Mouse (Mus musculus): ENCODE measurements around the gene Churc1. TPM values are rescaled to one million over a fixed set of nuclear protein-coding genes. Genes with fewer than 3 reads are reported as not detected.

Gene Churc1
- polyA plus RNA-seq, 1 experiment from 2014 or later = 131 TPM

GRCm38 (mm10) chr12:76822002-76822650 lies 56.8 kb downstream of the Churc1 start:
- under 1% methylated on average over 53 of the region's 66 CpGs for WGBS
- Histone ChIP-seq H3K4me1 (replicated peaks; ENCODE audit: insufficient read depth, low read length) (no peaks in the 10 kb centered on the region; the same call in 1 of the 2 replicates), H3K4me3 (replicated peaks; ENCODE audit: low read depth, low read length) (peak overlapping the region; percentile 63), H3K4me2 (ENCODE audit: low read length) (peak overlapping the region; percentile 93), H3K36me3 (ENCODE audit: insufficient read depth, low read length) (no peaks in the 10 kb centered on the region), H3K27me3 (ENCODE audit: insufficient read depth, low read length) (peaks cover 3% of the 10 kb centered on the region; the same call in 1 of the 2 replicates), H3K9ac (ENCODE audit: low read depth, low read length) (peak overlapping the region; percentile 67), H3K27ac (no peak overlapping the region), H3K9me3 (replicated peaks; ENCODE audit: low read length) (no peaks in the 10 kb centered on the region)
- ATAC-seq (replicated peaks; ENCODE audit: low FRiP score, low read depth) = peak; percentile 55
- peak; percentile 42 for DNase-seq (ENCODE audit: low spot score)
- TF ChIP-seq CTCF (IDR thresholded peaks at IDR 0.05; ENCODE audit: low read depth) = no peak

DNA sequence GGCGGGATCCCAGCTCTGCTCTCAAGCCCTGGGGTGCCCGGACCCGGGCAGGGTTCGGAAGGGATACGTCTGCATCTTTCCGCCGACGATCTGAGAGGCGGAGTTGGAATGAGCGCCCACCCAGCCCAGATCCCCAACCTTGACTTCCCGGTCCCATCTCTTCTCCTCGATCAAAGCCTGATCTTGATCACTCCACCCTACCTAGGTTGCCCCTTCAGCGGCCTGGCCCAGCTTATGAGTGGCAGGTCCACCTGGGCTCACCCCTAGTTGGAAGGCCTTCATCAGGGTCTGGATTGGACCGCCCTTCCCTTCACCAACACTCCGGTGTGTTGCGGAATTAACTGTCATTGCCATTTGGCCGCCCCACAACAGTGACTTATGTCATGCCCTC lies 57.3 kb downstream of the Churc1 start, which contains the start of gene Rab15:
Gene Rab15, minus strand, starts transcription at position 258 of the 391 bp plus-strand sequence.
- Histone ChIP-seq H3K4me2 (ENCODE audit: low read length) (peak within 1 kb of the TSS; percentile 93), H3K4me1 (replicated peaks; ENCODE audit: insufficient read depth, low read length) (no peaks in the 10 kb centered on the region; the same call in 1 of the 2 replicates), H3K9me3 (replicated peaks; ENCODE audit: low read length) (no peaks in the 10 kb centered on the region), H3K27ac (no peak within 1 kb of the TSS), H3K4me3 (replicated peaks; ENCODE audit: low read depth, low read length) (peak within 1 kb of the TSS; percentile 63), H3K27me3 (ENCODE audit: insufficient read depth, low read length) (peaks cover 3% of the 10 kb centered on the region; the same call in 1 of the 2 replicates), H3K36me3 (ENCODE audit: insufficient read depth, low read length) (no peaks in the 10 kb centered on the region), H3K9ac (ENCODE audit: low read depth, low read length) (peak within 1 kb of the TSS; percentile 67)
- WGBS = 2% methylated on average over 16 of the region's 17 CpGs
- TF ChIP-seq CTCF (IDR thresholded peaks at IDR 0.05; ENCODE audit: low read depth) = no peak
- ATAC-seq (replicated peaks; ENCODE audit: low FRiP score, low read depth) (peak; percentile 11; the same call in 1 of the 2 replicates), DNase-seq (ENCODE audit: low spot score) (no peak)

GRCm38 (mm10) chr12:76825283-76825682 lies 59.9 kb downstream of the Churc1 start:
- Histone ChIP-seq H3K27ac (no peak overlapping the region), H3K9me3 (replicated peaks; ENCODE audit: low read length) (no peaks in the 10 kb centered on the region), H3K36me3 (ENCODE audit: insufficient read depth, low read length) (no peaks in the 10 kb centered on the region), H3K9ac (ENCODE audit: low read depth, low read length) (no peak overlapping the region), H3K4me2 (ENCODE audit: low read length) (no peak overlapping the region), H3K4me3 (replicated peaks; ENCODE audit: low read depth, low read length) (no peak overlapping the region), H3K27me3 (ENCODE audit: insufficient read depth, low read length) (peaks cover 3% of the 10 kb centered on the region; the same call in 1 of the 2 replicates), H3K4me1 (replicated peaks; ENCODE audit: insufficient read depth, low read length) (no peaks in the 10 kb centered on the region; the same call in 1 of the 2 replicates)
- no peak for TF ChIP-seq CTCF (IDR thresholded peaks at IDR 0.05; ENCODE audit: low read depth)
- 74% methylated on average over 4 of the region's 4 CpGs for WGBS
- ATAC-seq (replicated peaks; ENCODE audit: low FRiP score, low read depth) (no peak), DNase-seq (ENCODE audit: low spot score) (no peak)

- ATAC-seq (replicated peaks; ENCODE audit: low FRiP score, low read depth) (no peak), DNase-seq (ENCODE audit: low spot score) (peak; percentile 83)
- no peaks in the 10 kb centered on the region for H3K27me3 ChIP-seq (ENCODE audit: insufficient read depth, low read length)
- H3K9ac ChIP-seq (ENCODE audit: low read depth, low read length) = no peak overlapping the region
- TF ChIP-seq CTCF (IDR thresholded peaks at IDR 0.05; ENCODE audit: low read depth) = peak; percentile 90
- H3K9me3 ChIP-seq (replicated peaks; ENCODE audit: low read length) = no peaks in the 10 kb centered on the region
- H3K4me1 ChIP-seq (replicated peaks; ENCODE audit: insufficient read depth, low read length) = no peaks in the 10 kb centered on the region
- WGBS = 5% methylated on average over 3 of the region's 3 CpGs
- H3K36me3 ChIP-seq (ENCODE audit: insufficient read depth, low read length) = no peaks in the 10 kb centered on the region
- H3K4me2 ChIP-seq (ENCODE audit: low read length) = no peak overlapping the region
- no peak overlapping the region for H3K27ac ChIP-seq
- no peak overlapping the region for H3K4me3 ChIP-seq (replicated peaks; ENCODE audit: low read depth, low read length)
Measured at GRCm38 (mm10) chr12:76832704-76833103, 67.4 kb downstream of the Churc1 start.

Other genes starting within 250 kb of the Churc1 start
- 14.9 and 17.7 TPM in 2 replicates for gene Plekhg3, start 234.6 kb upstream of the Churc1 start, polyA plus RNA-seq (2015; fragmentation: Nextera tagmentation; extraction: Ambion mirVana)
- gene Sptb, start 55.0 kb upstream of the Churc1 start, polyA plus RNA-seq (2015; fragmentation: Nextera tagmentation; extraction: Ambion mirVana) = 0.37 and 0.59 TPM in 2 replicates
- 24.4 and 25.0 TPM in 2 replicates for gene Fntb, start 51 bp downstream of the Churc1 start, polyA plus RNA-seq (2015; fragmentation: Nextera tagmentation; extraction: Ambion mirVana)
- 0.45 TPM in 1 of 2 replicates, not detected in the other for gene Gpx2, start 30.0 kb downstream of the Churc1 start, polyA plus RNA-seq (2015; fragmentation: Nextera tagmentation; extraction: Ambion mirVana)
- gene Rab15, start 57.4 kb downstream of the Churc1 start, polyA plus RNA-seq (2015; fragmentation: Nextera tagmentation; extraction: Ambion mirVana) = 11.6 and 12.1 TPM in 2 replicates
- gene Max, start 196.7 kb downstream of the Churc1 start, polyA plus RNA-seq (2015; fragmentation: Nextera tagmentation; extraction: Ambion mirVana) = 15.2 and 15.9 TPM in 2 replicates

Measured in kidney, postnatal 0 days (tissue).